Mouse (Mus musculus) yolk sac, embryonic 10.5 days (tissue): Measurements from ENCODE around the gene Kansl1l.

ENCODE experiments used
- DNase-seq: peaks from one replicate; pipeline ENCODE4 v3.0.0-alpha.2; 2017; ENCODE audit warnings: low spot score

Gene Kansl1l

DNA sequence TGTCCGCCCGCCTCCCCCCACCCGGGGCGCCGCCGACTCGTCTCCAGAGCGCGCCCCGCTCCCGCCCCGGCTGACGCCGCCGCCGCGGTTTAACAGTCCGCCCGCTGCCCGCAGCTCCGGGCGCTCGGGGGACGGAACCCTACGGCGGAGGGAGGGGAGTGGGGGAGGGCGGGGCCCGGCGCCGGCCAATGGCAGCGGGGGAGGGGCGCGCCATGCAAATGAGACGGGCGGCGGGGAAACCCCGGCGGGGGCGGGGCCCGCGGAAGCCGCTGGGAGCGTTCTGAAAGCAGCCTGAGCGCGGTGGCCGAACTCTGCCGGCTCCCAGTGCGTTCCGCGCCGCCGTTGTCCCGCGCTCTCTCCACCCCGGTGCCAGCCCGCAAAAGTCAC is at the start of gene Kansl1l:
Gene Kansl1l (minus strand): TSS at position 110 of the 387 bp plus-strand sequence.
- DNase-seq, result peak; percentile 94

DNA sequence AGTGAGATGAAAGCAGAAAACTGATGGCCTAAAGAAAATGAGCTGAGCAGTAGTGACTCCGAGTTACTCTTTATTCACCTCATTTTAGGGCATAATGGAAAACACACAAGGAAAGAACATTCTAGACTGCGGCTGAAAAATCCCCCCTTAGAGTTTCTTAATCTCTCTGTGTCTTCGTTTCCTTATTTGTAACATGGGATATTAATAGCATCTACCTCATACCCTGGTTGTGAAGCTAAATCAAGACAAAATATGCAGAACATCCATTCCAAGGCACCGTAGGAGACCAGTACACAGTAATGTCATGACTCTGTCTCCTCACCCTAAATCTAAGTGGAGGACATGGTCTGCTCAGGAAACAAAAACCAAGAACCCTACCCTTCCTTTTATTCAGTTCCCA is 48.3 kb upstream of the Kansl1l start:
- DNase-seq, result no peak

DNA sequence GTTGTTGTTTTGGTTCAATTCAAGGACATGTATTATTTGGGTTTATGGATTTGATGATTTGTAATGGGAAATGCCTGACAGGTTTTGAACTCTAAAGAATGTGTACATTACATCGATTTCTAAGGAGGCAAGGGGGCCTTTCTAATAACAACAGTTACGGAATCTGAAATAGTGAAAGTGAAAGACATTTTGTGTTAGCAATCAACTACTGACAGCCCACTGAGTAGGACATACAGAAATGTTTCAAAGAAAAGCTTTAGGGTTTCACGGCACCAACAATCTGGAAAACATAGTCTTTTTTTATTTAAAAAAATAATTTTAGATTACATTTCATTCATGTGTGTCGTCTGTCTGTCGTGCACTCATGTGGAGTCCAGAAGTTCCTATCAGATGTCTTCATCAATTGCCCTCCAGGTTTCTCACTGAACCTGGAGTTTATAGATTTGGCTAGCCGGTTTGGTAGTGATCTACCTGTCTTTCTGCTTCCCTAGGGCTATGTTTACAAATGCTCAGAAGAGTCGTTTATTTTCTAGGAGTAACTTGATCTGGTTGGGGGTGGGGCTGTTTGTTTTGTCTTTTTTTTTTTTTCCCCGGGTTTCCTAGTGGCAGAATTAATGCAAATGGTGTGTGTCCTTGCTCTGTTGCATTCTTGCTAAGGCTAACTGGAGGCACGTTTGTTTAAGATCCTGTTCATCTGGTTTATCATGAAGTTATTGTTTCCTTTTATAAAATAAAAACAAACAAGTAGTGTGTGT is 46.6 kb upstream of the Kansl1l start:
- no peak for DNase-seq

DNA sequence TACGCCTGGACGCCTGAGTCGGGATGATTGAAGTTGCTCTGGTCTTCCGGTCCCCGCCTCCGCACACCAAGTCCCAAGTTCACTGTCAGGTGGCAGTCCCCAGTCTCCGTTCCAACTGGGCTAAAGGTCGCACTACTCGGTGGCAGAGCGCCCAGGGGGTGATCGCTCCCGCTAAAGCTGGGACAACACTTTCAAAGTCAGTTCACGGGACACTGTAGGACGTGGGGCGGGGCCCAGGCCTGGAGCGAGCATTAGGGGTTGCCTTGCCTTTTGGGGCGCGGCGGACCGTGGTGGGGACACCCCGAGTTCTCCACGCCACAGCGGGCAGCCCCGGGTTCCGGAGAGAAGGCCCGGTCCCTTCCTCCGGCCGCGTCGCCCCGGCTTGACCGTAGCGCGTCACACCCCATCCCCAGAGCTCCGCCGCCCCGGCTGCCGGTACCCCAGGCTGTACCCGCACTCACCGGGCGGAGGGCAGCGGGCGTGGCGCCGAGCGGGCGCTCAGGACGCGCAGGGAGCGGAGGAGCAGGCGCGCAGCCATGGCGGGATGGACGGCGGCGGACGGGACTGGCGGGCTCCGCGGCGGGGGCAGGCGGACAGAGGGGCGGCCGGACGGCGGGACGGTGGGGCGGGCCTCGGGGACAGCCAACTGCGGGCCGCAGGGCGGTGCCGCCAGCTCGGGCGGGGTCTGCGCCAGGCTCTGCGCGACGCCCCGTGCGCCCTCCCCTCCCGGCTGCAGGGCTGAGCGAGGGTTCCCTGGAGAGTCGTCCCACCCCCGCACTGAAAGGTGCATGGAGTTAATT is 45.5 kb upstream of the Kansl1l start, which contains the start of gene Acadl:
Gene Acadl (minus strand): TSS at position 566 of the 800 bp plus-strand sequence.
- DNase-seq, result peak; percentile 84

DNA sequence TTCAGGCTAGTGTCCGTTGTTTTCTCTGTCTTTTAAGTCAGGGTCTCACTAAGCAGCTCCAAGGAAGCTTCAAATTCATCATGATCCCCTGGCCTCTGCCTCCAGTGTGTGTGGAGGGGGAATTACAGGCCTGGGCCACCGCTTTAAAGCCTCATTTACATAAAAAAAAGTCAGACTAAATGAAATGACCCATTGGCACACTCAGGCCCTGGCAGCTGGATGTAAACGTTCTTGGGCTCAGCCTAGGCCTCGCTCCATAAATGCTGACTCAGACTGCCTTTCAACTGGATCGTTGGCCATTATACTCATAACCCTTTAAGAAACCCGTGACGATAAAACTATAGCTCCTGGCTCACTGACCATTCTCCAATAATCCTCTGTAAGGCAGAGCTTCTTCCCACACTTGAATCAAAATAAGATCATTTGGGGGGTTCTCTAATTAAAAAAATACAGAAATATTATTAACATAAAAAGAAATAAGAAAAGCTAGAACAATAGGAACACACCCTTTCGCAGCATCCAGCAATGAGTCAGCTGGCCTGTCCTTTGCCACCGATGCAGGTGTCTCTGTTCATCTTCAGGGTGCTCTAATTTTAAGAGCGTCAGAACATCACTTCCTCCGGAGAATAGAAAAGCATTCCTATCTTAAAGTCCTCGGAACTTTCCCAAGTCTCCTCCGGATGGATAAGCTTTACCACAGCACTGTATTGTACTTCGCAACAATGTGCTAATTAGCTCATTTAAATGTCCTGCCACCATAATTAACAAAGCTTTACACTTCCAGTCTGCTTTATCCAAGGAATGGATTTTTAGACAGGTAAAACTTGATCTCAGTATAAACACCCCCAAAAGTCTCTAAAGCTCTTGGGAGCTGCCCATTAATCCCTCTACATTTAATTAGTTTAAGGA is 44.7 kb upstream of the Kansl1l start:
- DNase-seq, result no peak

DNA sequence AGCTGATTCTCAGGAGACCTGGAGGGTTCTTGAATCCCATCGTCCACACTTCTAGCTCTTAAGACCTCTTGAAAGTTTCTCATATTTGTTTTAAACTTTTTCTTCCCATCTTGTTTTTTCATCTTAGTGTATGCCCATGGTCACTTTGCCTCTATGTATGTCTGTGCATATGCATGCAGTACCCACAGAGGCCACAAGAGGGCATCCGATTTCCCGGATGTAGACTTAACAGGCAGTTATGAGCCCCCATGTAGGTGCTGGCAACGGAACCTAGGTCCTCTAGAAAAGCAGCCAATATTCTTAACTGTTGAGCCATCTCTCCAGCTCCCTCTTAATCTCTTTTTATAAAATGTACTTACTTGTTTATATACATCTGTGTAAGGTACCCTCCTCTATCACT is 30.1 kb upstream of the Kansl1l start:
- DNase-seq, result no peak

DNA sequence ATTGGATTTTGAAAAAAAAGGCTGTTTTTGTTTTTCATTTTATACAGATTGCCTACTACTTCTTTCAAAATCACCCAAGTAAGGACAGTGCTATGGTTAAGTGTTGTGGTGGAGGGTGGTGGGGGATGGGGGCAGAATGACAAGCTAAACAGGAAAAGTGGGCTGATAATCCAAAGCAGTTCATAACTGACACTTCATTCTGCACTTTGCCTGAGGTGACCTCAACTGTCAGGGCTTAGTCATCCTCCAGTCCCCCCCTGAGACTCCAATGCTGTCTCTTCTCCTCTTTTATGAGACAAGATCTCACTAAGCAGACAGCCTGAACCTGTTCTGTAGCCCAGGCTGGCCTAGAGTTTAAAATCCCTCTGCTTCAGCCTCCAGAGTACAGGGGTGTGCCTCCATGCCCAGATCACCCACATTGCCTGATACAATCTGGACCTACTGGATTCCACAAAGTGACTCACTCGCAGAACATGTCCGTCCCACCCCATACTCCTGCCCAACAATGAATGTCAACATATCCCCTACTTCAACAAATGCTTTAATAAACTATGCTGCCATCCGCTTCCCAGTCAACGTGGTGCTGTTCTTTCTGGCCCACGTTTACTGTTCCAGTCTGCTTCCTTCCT is 28.4 kb upstream of the Kansl1l start:
- DNase-seq, result no peak

DNA sequence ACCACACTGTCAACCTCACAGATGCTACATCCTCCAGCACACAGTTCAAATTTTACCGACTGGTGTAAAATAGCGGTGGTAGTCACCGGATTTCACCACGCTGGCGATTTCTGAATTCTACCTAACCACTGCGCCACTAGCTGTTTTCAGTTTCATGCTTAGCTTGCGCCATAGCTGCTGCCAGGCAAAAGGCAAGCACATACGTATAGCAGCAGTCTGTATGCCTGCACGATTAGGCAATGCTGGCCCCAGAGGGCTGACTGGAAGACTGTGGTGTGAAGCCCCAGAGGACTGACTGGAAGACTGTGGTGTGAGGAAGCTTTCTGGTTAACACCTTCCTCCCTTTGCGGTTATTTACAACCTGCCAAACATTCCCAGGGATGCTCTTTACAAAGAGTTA is 24.6 kb upstream of the Kansl1l start:
- no peak for DNase-seq

DNA sequence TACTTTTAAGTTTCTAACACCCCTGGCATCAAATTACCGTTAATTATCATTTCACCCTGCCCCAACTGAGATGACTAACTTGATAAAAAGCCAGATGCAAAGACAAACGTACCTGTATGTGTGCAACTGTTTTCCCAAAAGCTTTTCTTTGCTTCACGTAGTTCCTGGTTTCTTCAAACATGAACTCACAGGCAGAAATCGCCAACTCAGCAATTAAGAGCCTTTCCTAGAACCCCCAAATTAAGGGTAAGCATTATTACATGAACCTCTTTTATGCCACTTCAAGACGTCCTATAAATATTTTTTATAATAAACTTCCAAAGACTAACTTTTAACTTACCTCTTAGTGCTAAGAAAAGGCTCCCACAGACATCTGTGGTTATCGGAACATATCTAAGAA is 24.1 kb upstream of the Kansl1l start:
- no peak for DNase-seq

DNA sequence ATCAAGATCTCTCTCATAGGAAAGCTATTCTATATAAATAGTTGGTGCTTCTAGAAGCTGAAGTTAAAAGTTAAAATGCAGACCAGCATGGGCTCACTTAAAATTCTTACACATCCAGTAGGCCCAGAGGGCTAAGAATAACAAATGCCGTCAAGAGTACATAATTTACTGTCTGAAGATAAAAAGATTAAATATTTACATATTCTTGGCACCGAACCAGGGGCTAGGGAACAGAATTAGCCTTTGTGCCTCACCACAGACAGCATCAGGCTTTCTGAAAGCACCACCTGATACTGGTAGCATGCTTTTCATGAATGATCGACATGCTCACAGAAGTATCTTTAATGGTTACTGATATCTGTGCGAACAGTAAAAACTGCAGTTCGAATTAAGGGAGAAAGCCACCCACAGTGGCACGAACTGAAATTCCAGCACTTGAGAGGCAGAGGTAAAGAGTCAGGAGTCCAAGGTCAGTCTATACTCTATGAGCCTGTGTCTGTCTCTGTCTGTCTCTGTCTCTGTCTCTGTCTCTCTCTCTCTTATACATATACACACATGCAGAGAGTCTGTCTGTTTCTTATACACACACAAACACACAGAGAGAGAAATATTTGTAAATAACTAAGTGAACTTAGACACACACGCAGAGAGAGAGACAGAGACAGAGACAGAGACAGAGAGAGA is 22.5 kb upstream of the Kansl1l start:
- DNase-seq, result no peak

DNA sequence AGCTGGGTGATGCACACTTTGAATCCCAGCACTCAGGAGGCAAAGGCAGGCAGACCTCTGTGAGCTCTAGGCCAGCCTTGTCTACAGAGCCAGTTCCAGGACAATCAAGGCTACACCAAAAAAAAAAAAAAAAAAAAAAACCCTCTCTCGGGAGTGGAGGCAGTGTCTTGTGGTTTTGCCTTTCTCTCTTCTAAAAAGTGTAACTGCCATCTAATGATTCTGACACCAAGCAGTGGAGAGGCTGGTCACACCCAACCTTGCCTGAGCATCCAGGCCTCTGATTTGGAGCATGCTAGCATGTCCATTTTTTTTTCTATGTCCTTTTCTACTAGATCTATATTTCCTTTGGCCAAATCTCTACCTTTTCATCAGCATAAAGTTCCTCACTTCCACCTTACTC is 21.8 kb upstream of the Kansl1l start:
- no peak for DNase-seq

DNA sequence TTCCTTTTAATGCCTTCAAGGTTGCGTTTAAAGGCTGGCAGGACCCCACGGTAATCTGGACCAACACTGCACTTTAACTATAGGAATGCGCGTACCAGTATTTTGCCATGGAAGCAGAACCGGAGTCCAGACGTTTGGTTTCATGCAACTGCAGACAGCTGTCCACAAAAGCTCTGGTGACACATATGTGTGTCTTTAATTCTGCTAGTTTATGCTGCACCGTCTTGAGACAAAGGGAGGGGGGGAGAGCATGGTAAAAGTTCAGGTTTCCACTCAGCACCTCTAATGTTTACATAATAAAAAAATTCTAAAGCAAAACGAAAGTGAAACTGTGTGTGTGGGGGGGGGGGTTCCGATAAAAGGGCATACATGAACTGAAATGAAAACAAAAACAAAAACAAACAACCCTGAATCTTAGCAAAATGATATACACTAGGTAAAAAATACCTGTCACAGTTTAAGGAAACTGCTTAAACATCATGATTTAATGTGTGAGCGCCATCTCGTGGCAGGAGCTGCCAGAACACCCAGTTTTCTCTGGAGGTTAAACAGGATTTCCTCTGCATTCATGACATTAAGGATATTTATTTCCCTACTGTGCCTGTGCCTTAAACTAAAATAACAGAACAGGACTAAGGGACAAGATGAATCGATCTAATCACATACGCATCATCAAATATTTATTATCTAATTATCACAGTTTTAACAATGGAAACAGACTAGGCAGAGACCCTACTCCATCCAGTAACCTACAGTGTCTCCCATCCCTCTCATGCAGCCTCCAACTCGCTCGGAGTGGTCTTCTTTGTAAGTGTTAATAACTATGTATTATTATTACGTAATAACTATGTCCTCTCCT is 21.1 kb upstream of the Kansl1l start:
- DNase-seq, result peak; percentile 39

DNA sequence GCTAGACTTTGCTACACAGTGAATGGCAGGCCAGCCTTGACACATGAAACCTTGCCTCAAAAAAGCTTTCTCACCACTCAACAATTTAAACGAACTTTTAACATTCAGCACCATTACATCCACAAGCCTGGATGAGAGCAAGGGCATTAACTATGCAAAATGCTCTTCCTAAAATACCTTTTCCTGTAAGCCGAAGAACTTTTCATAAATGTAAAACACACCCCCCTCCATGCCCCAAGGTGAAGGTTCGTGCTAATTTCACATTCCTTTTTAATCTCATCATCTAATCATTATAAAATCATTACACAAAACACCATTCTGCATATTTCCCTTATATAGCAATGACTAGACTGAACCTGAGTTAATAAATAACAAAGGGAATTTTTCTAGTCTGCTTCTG is 19.8 kb upstream of the Kansl1l start:
- no peak for DNase-seq

DNA sequence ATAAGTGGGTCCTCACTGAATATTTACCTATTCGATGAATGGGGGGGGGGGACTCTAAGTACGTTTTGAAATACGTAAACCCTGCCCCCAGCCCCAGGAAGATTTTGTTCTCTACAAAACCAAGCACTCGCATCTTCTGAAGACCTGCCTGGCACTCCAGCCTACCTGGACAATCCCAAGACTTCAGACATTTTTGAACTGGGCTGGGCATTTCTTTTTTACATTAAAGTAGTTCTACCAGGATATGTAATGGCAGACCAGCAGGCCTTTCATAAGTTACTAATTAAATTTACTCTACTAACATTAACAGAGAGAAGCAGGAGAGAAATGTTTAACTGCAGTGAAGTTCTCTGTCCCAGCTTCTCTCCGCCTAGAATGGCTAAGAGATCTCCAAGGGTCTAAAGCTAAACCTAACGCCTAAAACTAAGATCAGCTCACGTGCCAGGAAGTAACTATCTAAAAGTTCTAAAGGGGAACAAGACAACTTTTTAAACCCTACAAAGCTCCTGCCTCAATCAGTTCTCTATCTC is 15.3 kb upstream of the Kansl1l start:
- no peak for DNase-seq

DNA sequence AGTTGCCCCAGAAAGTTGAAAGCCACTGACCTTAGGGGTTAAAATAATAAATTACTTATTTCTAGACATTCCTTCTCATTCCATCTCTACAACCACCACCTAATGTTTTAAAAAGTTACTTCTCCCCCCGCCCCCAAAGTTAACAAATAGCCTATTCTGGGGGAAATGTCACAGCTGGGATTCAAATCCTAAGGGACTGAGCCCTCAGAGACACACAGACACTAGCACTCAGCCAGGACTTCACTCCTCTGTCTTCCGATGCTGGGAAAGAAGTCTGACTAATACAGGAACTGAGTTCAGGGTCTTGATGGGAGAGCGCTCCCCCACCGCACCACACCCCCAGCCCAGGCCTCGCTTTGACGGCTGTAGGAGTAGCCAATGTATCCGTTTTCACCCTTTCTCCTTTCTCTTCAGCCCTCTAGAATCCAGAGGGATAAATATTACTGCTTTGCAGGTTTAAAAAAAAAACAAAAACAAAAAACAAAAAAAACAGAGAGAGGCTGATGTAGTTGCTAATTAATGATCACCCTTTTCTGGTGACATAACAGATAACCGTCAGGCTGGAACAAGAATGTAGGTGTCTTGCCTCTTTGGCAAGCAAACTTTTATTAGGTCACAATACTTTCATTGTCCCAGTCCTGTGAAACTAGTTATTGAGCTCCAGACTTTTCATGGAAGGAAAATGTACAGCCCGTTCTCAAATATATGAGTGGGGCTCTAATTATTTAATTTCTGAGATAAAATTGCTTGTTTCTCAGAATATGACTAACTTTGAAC is 14.7 kb upstream of the Kansl1l start:
- DNase-seq, result peak; percentile 50

DNA sequence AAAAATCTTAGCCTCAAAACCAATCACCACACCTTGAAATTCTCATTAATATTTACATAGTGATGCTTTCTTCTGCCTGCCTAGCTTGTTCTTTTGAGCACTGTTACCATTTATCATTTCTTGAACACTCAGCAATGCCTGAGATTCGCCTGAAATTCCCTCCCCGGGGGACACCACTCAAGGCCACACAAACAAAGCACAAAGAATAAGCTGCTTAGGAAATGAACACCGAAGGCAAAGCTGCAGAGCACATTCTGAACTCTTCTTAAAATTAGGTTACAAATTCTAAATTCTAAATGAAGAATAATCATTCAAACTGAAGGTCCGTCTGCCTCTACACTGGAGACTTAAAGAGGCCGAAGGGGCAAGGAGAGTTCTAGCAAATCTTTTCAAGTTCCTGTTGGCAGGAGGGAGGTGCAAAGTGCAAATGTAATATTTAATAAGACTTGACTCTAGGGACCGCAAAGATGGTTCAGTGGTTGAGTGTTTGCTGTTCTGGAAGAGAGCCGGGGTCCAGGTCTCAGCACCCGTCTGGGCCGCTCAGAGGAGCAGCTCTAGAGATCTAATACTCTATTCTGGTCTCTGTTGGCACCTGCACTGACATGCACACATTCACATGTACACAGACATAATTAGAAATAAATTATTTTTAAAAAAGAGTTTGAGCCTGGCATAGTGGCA is 12.2 kb upstream of the Kansl1l start:
- no peak for DNase-seq

DNA sequence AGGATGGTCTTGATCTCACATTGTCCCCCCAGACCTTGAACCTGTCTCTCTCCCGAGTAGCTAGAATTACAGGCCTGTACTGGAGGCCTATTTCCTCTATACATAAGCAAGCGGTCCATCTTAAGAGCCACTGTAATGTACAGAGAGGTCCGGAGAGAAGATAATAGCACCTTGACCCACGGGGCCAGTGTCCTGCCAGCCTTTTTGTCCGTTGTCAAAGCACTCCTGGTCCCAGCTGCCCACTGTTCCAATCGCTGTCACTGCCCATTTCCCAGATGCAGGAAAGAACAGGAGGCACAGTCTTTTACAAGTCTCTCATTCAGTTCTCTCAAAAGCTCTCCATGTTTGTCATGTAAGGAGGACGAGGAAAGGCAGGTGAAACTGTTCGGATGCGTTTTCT is 4.6 kb upstream of the Kansl1l start:
- DNase-seq, result no peak

DNA sequence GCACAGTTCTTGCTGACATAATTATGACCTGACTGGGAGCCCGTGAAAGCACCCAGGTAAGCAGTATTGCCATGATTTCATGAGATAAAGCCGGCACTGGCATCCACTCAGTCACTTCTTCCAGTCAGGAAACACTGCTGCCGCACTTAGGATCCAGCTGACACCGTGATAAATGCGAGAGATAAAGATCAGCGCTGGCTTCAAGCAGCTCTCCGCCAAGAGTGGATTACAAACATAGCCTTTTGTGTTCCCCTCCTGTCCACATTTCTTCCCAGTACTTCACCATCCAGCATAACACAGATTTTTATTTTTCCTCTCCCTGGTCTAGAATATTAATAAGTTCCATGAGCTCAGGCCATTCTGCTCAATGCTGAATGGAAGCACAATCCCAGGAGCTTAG is 2.9 kb upstream of the Kansl1l start:
- DNase-seq, result no peak

DNA sequence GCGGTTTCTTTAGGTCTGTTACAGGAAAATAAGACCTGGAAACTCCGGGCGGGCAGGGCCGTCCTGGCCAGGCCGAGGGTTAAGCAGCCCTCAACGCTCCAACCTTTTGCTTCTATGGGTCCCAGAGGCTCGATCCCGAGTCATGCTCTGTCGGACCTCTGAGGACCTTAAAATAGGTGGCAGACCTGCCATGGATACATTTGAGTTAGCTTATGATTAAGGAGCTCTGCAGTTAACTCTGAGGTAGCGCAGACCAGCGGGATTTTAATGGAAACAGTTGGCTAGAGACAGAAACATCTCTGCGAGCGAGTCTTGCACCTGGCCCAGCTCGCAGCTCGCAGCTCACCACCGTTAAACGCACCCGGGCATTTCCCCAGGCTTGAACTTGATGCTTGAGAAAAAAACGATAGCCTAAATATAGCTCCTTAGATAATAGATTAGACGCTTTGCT is 528 bp upstream of the Kansl1l start:
- no peak for DNase-seq
